Mouse (Mus musculus): ENCODE measurements around the gene Nmu. TPM values are rescaled to one million over a fixed set of nuclear protein-coding genes. Genes with fewer than 3 reads are reported as not detected.

Gene Nmu
- polyA plus RNA-seq, 1 experiment from 2014 or later, result not detected

GRCm38 (mm10) chr5:76304452-76305341 is 58.9 kb downstream of the Nmu start, which contains the start of gene Clock:
TSS of gene Clock (minus strand) at chr5:76304792.
- Histone ChIP-seq H3K27ac (replicated peaks; ENCODE audit: low read depth, low read length) (peak within 1 kb of the TSS; percentile 97), H3K4me2 (ENCODE audit: low read length) (peak within 1 kb of the TSS; percentile 84), H3K27me3 (ENCODE audit: control insufficient read depth, insufficient read depth, low read length) (no peaks in the 10 kb centered on the region), H3K9ac (replicated peaks; ENCODE audit: low read length) (peak within 1 kb of the TSS; percentile 92), H3K9me3 (ENCODE audit: control insufficient read depth, low read length) (no peaks in the 10 kb centered on the region), H3K36me3 (ENCODE audit: control insufficient read depth, insufficient read depth, low read length) (peaks cover 3% of the 10 kb centered on the region; the same call in 1 of the 2 replicates), H3K4me3 (replicated peaks; ENCODE audit: low read depth, low read length) (peak within 1 kb of the TSS; percentile 96), H3K4me1 (ENCODE audit: control insufficient read depth, insufficient read depth, low read length) (peaks cover 25% of the 10 kb centered on the region)
- under 1% methylated on average over 92 of the region's 104 CpGs for WGBS
- DNase-seq (peak; percentile 96), ATAC-seq (ENCODE audit: low FRiP score, low TSS enrichment) (peak; percentile 90)

- Histone ChIP-seq H3K27me3 (ENCODE audit: control insufficient read depth, insufficient read depth, low read length) (no peaks in the 10 kb centered on the region), H3K36me3 (ENCODE audit: control insufficient read depth, insufficient read depth, low read length) (peaks cover 3% of the 10 kb centered on the region; the same call in 1 of the 2 replicates), H3K9ac (replicated peaks; ENCODE audit: low read length) (peak overlapping the region; percentile 92), H3K27ac (replicated peaks; ENCODE audit: low read depth, low read length) (peak overlapping the region; percentile 97), H3K4me3 (replicated peaks; ENCODE audit: low read depth, low read length) (peak overlapping the region; percentile 96), H3K4me1 (ENCODE audit: control insufficient read depth, insufficient read depth, low read length) (peaks cover 25% of the 10 kb centered on the region), H3K4me2 (ENCODE audit: low read length) (peak overlapping the region; percentile 84), H3K9me3 (ENCODE audit: control insufficient read depth, low read length) (no peaks in the 10 kb centered on the region)
- DNase-seq (peak; percentile 88), ATAC-seq (ENCODE audit: low FRiP score, low TSS enrichment) (peak; percentile 77)
- under 1% methylated on average over 91 of the region's 100 CpGs for WGBS
Observed at GRCm38 (mm10) chr5:76303745-76304451, 59.7 kb downstream of the Nmu start.

GRCm38 (mm10) chr5:76303379-76303744 is 60.2 kb downstream of the Nmu start:
- peaks cover 25% of the 10 kb centered on the region for H3K4me1 ChIP-seq (ENCODE audit: control insufficient read depth, insufficient read depth, low read length)
- peak overlapping the region; percentile 96 for H3K4me3 ChIP-seq (replicated peaks; ENCODE audit: low read depth, low read length)
- peaks cover 3% of the 10 kb centered on the region; the same call in 1 of the 2 replicates for H3K36me3 ChIP-seq (ENCODE audit: control insufficient read depth, insufficient read depth, low read length)
- no peak for ATAC-seq (ENCODE audit: low FRiP score, low TSS enrichment)
- peak overlapping the region; percentile 92 for H3K9ac ChIP-seq (replicated peaks; ENCODE audit: low read length)
- 6% methylated on average over 11 of the region's 11 CpGs for WGBS
- H3K4me2 ChIP-seq (ENCODE audit: low read length), result peak overlapping the region; percentile 84
- H3K27ac ChIP-seq (replicated peaks; ENCODE audit: low read depth, low read length), result peak overlapping the region; percentile 97
- no peak for DNase-seq
- no peaks in the 10 kb centered on the region for H3K27me3 ChIP-seq (ENCODE audit: control insufficient read depth, insufficient read depth, low read length)
- no peaks in the 10 kb centered on the region for H3K9me3 ChIP-seq (ENCODE audit: control insufficient read depth, low read length)

GRCm38 (mm10) chr5:76302009-76302408 is 61.6 kb downstream of the Nmu start:
- H3K9ac ChIP-seq (replicated peaks; ENCODE audit: low read length), result no peak overlapping the region
- no peak overlapping the region for H3K4me2 ChIP-seq (ENCODE audit: low read length)
- peaks cover 3% of the 10 kb centered on the region; the same call in 1 of the 2 replicates for H3K36me3 ChIP-seq (ENCODE audit: control insufficient read depth, insufficient read depth, low read length)
- no peaks in the 10 kb centered on the region for H3K27me3 ChIP-seq (ENCODE audit: control insufficient read depth, insufficient read depth, low read length)
- H3K27ac ChIP-seq (replicated peaks; ENCODE audit: low read depth, low read length), result no peak overlapping the region
- DNase-seq (no peak), ATAC-seq (ENCODE audit: low FRiP score, low TSS enrichment) (no peak)
- H3K4me3 ChIP-seq (replicated peaks; ENCODE audit: low read depth, low read length), result no peak overlapping the region
- no peaks in the 10 kb centered on the region for H3K9me3 ChIP-seq (ENCODE audit: control insufficient read depth, low read length)
- H3K4me1 ChIP-seq (ENCODE audit: control insufficient read depth, insufficient read depth, low read length), result peaks cover 25% of the 10 kb centered on the region
- WGBS, result 86% methylated on average over 2 of the region's 2 CpGs

- Histone ChIP-seq H3K4me2 (ENCODE audit: low read length) (no peak overlapping the region), H3K9me3 (ENCODE audit: control insufficient read depth, low read length) (no peaks in the 10 kb centered on the region), H3K27me3 (ENCODE audit: control insufficient read depth, insufficient read depth, low read length) (no peaks in the 10 kb centered on the region), H3K27ac (replicated peaks; ENCODE audit: low read depth, low read length) (no peak overlapping the region), H3K4me1 (ENCODE audit: control insufficient read depth, insufficient read depth, low read length) (no peaks in the 10 kb centered on the region), H3K9ac (replicated peaks; ENCODE audit: low read length) (no peak overlapping the region), H3K4me3 (replicated peaks; ENCODE audit: low read depth, low read length) (no peak overlapping the region), H3K36me3 (ENCODE audit: control insufficient read depth, insufficient read depth, low read length) (no peaks in the 10 kb centered on the region)
- DNase-seq (no peak), ATAC-seq (ENCODE audit: low FRiP score, low TSS enrichment) (no peak)
- WGBS, result 89% methylated on average over 8 of the region's 8 CpGs
Observed at GRCm38 (mm10) chr5:76289234-76289691, 74.3 kb downstream of the Nmu start.

- H3K4me2 ChIP-seq (ENCODE audit: low read length), result no peak overlapping the region
- no peak for DNase-seq
- H3K9me3 ChIP-seq (ENCODE audit: control insufficient read depth, low read length), result no peaks in the 10 kb centered on the region
- no peak overlapping the region for H3K4me3 ChIP-seq (replicated peaks; ENCODE audit: low read depth, low read length)
- H3K27ac ChIP-seq (replicated peaks; ENCODE audit: low read depth, low read length), result no peak overlapping the region
- H3K4me1 ChIP-seq (ENCODE audit: control insufficient read depth, insufficient read depth, low read length), result no peaks in the 10 kb centered on the region
- ATAC-seq (ENCODE audit: low FRiP score, low TSS enrichment), result no peak
- WGBS, result 94% methylated on average over 3 of the region's 3 CpGs
- no peaks in the 10 kb centered on the region for H3K36me3 ChIP-seq (ENCODE audit: control insufficient read depth, insufficient read depth, low read length)
- no peak overlapping the region for H3K9ac ChIP-seq (replicated peaks; ENCODE audit: low read length)
- H3K27me3 ChIP-seq (ENCODE audit: control insufficient read depth, insufficient read depth, low read length), result no peaks in the 10 kb centered on the region
Observed at GRCm38 (mm10) chr5:76288256-76288655, 75.3 kb downstream of the Nmu start.

GRCm38 (mm10) chr5:76287062-76287461 is 76.5 kb downstream of the Nmu start:
- Histone ChIP-seq H3K27me3 (ENCODE audit: control insufficient read depth, insufficient read depth, low read length) (no peaks in the 10 kb centered on the region), H3K9me3 (ENCODE audit: control insufficient read depth, low read length) (no peaks in the 10 kb centered on the region), H3K27ac (replicated peaks; ENCODE audit: low read depth, low read length) (no peak overlapping the region), H3K9ac (replicated peaks; ENCODE audit: low read length) (no peak overlapping the region), H3K4me2 (ENCODE audit: low read length) (no peak overlapping the region), H3K4me1 (ENCODE audit: control insufficient read depth, insufficient read depth, low read length) (no peaks in the 10 kb centered on the region), H3K4me3 (replicated peaks; ENCODE audit: low read depth, low read length) (no peak overlapping the region), H3K36me3 (ENCODE audit: control insufficient read depth, insufficient read depth, low read length) (no peaks in the 10 kb centered on the region)
- ATAC-seq (ENCODE audit: low FRiP score, low TSS enrichment), result no peak
- 78% methylated on average over 5 of the region's 5 CpGs for WGBS
- no peak for DNase-seq

- no peak overlapping the region for H3K27ac ChIP-seq (replicated peaks; ENCODE audit: low read depth, low read length)
- no peaks in the 10 kb centered on the region for H3K9me3 ChIP-seq (ENCODE audit: control insufficient read depth, low read length)
- H3K36me3 ChIP-seq (ENCODE audit: control insufficient read depth, insufficient read depth, low read length), result no peaks in the 10 kb centered on the region
- WGBS, result 36% methylated on average over 4 of the region's 4 CpGs
- no peaks in the 10 kb centered on the region for H3K27me3 ChIP-seq (ENCODE audit: control insufficient read depth, insufficient read depth, low read length)
- DNase-seq (peak; percentile 36), ATAC-seq (ENCODE audit: low FRiP score, low TSS enrichment) (no peak)
- H3K4me2 ChIP-seq (ENCODE audit: low read length), result no peak overlapping the region
- no peaks in the 10 kb centered on the region for H3K4me1 ChIP-seq (ENCODE audit: control insufficient read depth, insufficient read depth, low read length)
- H3K4me3 ChIP-seq (replicated peaks; ENCODE audit: low read depth, low read length), result no peak overlapping the region
- no peak overlapping the region for H3K9ac ChIP-seq (replicated peaks; ENCODE audit: low read length)
Observed at GRCm38 (mm10) chr5:76285699-76286098, 77.9 kb downstream of the Nmu start.

All from midbrain, embryonic 14.5 days (tissue).